Mouse (Mus musculus): ENCODE results near the gene Crebrf.
A peak's percentile ranks its signal among the peaks of the same experiment; 100 is the strongest.

Crebrf gene

DNA sequence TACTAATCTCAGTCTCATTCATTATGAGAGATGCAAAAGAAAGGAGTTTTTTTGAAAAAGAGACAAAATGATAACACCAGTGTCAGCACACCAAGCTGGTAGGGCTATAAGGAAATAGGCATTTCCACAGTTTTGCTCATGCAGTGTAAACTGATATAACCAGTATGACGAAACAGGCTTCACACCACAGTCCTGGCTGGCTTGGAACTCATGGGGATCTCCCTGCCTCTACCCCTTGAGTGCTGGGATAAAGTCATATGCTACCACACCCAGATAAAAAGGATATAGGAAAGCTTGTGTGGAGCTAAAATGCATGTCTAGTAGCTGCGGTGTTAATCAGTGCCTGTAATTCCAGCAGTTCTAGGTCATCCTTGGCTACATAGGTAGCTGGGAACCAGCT lies 64.0 kb downstream of the Crebrf start:
- no peak for DNase-seq

DNA sequence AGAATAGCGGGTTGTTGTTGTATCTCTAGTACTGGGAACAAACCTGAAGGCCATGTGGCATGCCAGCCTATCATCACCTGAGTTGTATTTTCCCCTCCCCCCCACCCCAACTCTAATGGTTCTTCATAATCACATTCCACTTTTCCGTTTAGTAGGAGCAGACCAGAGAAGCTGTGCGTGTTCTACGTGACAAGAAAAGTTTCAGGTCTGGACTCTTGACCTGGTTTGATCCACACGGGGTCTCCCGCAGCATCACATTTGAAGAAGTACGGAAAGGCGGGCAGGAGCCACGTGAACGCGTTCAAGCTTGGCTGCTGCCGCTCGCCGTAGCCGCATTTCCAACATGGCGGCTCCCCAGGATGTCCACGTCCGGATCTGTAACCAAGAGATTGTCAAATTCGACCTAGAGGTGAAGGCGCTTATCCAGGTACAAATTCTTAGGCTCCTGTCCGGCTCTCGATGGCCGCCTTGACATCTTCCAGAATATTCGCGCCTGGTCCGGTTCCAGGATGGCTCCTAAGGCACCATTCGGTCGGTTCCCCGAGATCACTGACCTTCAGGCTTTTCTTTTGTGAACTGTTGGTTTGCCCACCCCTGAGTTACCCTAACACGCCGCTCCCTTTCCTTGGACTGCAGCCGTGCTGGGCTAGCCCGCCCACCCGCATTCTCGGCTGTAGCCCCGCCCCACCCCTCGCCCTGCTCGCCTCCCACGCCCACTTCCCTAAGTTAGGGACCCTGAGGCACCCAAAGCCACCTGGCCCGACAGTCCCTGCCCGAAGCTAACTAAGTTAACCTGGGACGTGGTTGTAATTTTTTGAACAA lies 65.5 kb downstream of the Crebrf start, which contains the start of gene Bnip1:
Bnip1 (plus strand) TSS at position 317 of the 822 bp plus-strand sequence.
- peak; percentile 84 for DNase-seq

DNA sequence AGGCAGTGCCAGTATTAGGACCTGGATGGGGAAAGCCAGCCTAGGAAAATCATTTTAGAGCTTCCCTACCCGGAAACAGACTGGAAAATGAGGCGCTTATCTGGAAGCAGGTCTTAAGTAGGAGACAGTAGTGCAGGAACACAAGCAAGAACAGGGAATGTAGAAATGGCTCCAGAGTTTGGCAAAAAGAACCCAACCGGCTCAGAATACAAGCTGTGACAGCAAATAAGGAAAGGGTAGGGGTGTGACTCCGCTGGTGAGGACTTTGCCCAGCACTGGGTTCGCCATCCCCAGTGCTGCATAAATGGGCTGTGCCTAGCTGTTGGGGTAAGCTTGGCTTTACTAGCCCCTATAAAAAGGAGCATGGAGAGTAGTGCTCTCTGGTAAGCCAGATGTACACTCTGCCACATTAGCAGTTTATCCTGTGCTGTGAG lies 66.2 kb downstream of the Crebrf start:
- no peak for DNase-seq

- no peak for DNase-seq
Observed at GRCm38 (mm10) chr17:26784525-26784924, 69.1 kb downstream of the Crebrf start.

DNA sequence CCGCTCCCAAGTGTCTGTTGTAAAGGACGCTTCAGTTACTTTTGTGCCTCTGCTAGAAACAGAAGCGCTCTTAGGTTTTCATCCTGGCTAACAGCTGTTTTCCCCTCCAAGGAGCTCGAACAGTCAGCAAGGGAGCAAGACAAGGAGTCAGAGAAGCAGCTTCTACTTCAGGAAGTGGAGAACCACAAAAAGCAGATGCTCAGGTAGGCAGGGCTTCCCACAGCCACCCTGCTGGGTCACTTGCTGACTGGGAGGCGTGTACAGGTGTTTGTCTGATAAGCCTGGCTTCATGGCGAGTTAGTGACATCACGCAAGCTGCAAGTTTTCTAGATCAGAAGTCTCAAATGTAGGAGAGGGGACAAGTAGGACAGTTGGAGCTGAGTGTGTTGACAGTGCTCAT lies 71.1 kb downstream of the Crebrf start:
- DNase-seq = no peak

DNA sequence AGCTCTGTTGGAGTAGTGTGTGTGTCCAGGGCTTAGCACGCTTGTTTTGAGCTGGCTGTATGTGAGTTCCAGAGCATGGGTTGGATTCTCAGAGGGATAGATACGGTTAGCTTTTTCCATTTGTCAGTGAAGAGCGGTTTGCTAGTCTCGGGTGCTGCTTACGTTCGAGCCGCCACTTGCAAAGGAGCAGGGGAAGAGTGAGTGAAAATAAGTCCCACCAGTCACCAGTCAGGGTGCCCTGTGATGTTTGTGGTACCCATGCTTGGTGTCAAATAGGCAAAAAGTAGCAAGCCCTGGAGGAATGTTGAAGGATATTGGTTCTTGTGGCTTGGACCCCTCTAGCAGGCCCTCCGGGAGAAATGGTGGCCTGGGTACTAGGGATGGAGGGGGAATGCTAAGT lies 73.5 kb downstream of the Crebrf start:
- no peak for DNase-seq

GRCm38 (mm10) chr17:26789460-26790268 lies 74.2 kb downstream of the Crebrf start:
- DNase-seq = no peak

GRCm38 (mm10) chr17:26790269-26791214 lies 75.1 kb downstream of the Crebrf start:
- no peak for DNase-seq

DNA sequence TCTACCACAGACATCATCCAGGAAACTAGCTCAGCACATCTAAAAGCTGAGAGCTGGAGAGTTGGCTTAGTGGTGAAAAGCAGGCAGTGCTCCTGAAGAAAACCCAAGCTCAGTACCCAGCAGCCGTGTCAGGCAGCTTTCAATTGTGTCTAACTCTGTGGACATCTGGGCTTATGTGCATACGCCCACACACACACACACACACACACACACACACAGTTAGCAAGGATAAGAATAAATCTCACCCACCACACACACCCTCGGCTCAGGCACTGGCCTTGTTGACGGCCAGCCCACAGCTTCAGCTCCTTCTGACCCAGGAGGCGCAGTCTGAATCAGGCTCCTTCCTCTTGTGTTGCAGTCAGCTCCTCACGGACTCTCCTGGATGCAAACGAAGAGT lies 76.1 kb downstream of the Crebrf start:
- no peak for DNase-seq

DNA sequence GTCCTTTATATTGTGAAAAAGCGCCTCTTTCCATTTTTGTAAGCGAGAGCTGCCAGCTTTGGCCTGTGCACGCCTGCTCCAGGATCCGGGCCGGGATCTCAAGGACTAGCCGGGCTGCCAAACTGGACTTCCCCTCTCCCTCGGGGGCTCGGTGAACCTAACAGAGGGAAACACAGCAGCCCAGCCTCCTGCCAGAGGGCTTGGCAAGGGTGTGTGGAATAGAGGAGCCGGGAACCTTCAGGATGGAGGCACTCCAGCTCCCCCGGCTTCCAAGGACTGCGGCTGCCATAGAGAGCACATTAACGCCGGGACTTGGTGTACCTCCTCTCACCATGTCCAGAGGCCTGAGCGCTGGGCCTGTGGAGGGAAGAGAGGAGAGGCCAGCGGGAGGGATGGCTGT lies 76.6 kb downstream of the Crebrf start:
- no peak for DNase-seq

DNA sequence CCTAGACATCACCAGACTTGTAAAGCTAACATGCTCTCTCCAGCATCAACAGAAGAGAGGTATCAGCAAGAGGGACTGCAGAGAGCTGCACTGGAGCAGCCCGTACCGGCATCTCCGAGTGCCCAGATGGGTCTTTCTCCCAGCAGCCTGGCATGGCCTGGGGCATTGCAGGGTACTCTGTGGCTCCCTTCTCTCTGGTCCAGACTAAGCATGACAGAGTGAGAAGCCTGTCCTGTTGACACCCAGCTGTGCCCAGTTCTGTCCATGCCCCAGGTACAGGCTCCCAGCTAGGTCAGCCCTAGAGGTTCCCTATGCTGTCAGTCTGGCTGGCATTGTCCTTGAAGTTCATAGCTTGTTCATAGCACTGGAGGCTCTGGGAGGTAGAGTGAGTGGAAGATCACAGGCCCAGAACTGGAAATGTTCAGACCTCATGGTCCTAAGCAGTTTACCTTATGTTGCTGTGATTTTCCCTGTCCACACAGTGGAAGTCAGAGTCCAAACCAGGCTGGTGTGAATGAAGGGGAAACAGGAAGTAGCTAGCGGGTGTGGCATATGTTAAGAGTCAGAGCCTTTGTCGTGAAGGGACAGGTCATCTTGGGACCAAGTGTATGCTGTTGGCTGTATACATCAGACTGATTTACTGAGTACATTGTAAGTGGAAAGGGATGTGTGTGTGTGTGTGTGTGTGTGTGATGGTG lies 77.8 kb downstream of the Crebrf start:
- peak; percentile 16 for DNase-seq

DNA sequence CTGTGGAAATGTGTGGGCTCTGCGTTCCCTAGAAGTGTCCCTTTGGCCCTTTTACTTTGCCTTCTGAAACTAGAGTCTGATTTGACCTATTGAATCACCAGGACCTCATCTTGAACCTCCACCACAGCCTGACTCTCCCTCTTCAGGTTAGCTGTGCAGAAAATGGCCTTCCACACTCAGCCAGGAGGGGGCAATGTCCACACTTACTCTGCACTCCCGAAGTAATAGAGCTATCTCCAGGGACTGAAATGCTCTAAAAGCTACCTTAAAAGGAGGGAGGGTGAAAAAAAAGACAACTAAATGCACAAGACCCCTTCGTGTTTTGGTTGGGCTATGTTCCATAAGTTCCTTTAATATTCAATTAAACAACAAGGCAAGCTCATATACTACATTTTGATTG lies 79.3 kb downstream of the Crebrf start:
- peak; percentile 75 for DNase-seq

DNA sequence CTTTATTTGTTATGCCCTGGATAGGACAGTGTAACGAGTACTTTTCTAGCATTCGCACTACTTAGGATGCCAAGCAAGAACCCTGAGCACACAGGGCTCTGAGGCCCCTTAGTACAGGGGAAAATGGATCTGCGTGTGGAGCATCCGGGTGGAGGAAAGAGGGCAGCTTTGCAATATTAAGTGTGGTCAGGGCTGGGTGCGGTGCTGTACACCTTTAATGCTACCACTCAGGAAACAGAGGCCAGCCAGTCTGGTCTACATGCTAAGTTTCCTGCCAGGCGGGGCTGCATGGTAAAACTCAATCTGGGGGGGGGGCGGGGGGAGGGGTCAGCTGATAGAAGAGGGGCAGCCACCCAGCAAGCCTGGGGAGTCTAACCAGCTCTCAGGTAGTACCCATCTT lies 79.9 kb downstream of the Crebrf start:
- no peak for DNase-seq

DNA sequence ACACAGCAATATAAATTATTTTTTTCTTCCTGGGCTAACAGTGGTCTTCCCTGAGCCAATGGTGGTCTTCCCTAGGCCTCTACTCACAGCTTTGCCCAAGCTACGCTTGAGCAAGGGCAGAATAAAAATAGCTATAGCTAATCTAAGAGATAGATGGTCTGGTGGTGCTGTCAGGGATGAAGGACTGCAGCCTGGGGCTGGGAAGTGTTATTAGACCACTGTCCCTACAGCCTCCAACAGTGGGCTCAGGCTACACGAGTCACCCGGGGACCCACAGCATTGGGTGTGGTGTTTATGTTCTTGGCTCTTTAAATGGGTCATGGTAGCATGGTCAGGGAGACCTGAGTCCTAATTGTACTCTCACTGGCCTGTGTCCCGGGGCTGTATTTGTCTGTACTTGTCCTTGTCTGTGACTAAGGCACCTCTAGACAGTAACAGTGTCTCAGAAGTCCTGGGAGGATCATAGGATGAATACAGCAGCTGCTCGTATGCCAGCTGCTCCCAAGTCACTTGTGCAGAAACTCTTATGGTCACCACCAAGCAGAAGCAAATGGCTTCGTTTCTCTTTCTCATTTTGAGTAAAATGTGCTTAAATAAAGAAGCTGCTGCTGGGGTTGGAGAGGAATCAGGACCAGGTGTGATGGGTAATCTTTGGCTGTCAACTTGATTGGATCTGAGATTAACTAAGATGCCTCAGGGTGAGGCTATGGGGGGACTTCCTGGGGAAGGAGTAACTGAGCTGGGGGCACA lies 82.1 kb downstream of the Crebrf start:
- DNase-seq = no peak

GRCm38 (mm10) chr17:26802886-26803285 lies 87.4 kb downstream of the Crebrf start:
- no peak for DNase-seq

GRCm38 (mm10) chr17:26812607-26813006 lies 97.2 kb downstream of the Crebrf start:
- DNase-seq = no peak

- DNase-seq = no peak
Observed at GRCm38 (mm10) chr17:26813497-26813896, 98.0 kb downstream of the Crebrf start.

DNA sequence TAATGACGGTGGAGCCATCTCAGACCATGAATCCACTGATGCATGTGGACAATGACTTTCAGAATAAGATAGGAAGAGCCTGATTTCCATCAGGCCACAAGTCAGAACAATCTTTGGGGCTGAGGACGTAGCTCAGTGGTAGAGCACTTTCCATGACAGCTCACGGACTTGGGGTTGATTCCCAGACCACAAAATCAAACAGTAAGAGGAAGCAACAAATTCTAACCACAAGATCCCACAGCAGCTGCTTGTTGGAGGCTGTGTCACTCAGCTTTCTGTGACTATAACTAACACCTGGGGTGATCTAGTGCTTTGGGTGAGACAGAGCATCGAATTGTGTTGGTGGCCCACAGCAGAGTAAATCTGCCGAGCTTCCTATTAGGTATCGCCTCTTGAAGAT lies 101.4 kb downstream of the Crebrf start:
- no peak for DNase-seq

DNA sequence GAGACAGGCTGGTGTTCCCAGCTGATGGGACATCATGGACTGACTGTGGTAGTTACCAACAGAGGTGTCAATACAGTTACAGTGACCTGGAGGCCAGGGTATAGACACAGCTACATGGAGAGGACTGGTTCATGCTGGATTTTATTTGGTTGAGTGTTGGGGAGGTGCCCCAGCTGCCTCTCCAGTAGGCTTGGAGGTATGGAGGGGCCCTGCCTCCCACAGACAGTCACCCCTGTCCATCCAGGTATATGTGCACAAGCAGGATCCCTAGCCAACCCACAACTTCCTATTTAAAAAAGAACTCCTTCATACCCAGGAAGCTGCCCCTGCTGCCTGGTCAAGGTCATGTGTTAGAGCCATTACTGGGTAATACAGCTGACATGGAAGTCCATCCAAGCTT lies 102.3 kb downstream of the Crebrf start:
- no peak for DNase-seq

- no peak for DNase-seq
Observed at GRCm38 (mm10) chr17:26826131-26826530, 110.7 kb downstream of the Crebrf start.
